Mouse (Mus musculus) layer of hippocampus, adult 9-10 months (tissue): ENCODE results near the gene Ier3.

Source experiments
- DNase-seq: peaks from one replicate; pipeline ENCODE4 v3.0.0; 2022; ENCODE audit warnings: low spot score

Ier3 gene

DNA sequence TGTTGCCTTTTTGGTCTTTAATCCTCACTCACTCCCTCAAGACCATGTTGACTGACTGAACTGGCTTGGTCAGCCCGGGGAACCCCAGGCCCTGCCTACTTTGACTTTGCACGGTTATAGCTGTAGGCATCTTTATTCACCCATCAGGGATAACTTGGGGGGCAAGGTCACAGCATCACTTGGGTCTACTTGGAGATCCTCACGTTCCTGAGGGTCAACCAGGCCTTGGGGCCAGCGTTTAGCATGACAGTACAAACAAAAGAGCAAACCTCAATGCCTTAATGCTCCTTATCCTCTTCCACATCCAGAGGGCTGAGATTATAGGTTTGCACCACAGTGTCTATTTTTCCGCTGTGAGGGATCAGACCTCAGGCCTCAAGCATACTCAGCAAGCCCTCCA, 9.2 kb upstream of the Ier3 start:
- DNase-seq: no peak

DNA sequence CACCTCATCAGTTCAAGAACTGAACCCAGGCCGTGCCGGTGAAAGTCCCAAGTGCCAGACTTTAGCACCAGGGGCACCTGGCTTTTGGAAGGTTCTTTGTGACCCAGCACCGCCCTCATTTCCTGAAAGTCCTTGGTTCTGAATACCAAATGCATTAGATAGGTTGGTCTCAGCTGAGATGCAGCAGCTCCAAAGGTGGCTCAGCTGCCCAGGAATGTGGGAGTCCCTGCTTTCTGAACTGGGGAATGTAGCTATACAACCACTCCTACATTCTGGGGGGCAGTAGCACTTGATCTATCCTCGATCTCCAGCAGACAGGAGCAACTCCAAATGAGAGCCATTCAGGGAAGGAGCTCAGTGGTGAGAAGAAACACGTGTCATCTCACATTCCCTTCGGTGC, 8.7 kb upstream of the Ier3 start:
- no peak for DNase-seq

DNA sequence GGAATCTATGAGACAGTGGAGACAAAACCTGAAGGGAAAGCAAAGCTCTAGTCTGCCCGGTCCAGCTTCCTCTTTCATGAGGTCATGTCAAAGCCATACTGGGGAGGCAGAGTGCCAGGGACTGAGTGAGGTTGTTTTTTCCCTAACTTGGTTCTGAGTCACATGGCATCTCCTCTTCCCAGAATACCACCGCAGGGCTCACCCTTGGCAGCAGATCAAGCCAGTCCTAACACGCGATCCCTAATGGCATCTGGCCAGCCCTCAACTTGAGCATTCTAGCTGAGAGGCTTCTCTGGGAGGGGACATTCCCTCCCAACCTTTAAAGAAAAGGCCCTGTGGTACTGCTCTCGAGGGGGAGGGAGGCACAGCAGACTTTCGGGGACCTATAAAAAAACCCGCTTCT, 8.2 kb upstream of the Ier3 start:
- DNase-seq: no peak

DNA sequence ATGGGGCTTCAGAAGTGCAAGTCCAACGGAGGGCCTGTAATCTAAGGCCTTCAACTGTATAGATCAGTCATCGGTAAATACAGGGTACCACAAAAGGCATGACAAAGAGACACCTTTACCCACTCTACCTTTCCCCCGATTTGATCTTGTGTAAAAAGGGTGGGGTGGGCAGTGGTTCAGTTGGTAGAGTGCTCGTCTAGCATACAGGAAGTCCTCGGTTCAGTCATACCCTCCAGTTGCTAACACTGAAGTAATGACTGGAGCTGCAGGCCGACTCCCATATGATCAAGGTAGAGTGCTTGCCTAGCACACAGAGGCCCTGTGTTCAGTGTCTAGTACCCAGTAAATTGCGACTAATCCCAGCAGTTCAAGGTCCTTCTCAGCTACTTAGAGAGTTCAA, 7.8 kb upstream of the Ier3 start:
- DNase-seq: no peak

DNA sequence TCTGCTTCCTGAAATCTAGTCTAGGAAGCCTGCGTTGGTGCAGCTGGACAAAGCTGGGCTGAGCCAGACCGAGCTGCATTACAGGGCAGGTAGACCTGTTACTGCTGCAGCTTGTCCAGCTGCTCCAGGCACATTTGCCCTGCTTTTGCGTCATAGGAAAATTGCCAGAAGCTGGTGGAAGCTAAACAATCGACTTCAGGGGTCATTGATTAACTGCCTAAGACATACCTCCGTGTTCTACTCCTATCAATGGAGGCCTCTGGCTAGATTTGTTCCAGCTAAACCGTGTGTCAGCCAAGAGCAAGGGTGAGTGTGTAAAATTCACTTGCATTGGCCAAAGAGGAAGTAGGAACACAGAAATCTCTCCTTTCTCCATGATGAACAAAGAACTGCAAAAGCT, 6.8 kb upstream of the Ier3 start:
- DNase-seq: no peak

DNA sequence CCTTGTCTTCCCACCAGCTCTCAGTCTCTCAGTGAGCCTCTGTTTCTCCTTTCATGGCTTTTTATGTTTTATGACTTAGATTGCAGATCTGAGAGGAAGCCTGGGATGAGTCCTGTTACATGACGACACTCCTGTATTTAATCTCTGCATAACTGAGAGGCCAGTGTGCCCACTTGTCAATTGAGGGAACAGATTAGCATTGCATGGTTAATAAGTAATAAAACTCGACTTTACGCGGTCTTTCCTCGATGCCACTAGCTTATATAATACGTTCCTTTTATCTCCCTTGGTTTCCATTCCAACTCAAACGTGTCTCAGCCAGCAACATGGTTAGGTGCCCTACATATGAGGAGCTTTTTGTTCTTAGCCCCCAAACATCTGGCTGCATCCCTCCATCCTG, 5.6 kb upstream of the Ier3 start:
- no peak for DNase-seq

DNA sequence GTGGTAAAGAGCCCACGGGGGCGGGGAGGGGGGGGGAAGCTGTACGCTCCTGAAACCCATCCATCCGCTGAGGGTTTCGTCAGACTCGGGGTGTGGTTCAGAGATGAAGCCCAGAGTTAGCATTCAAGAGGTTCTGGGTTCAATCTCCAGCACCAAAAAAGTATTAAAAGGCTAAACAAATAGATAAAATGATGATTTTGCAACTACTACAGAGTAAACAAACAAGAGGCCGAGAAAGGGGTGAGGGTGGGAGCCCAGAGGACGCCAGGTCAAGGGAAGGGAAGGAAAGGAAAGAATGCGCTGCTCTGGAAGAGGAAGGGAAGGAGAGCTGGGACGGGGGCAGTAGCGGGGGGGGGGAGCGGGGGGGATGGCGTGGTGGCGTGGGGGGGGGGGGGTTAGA, 4.8 kb upstream of the Ier3 start:
- no peak for DNase-seq

DNA sequence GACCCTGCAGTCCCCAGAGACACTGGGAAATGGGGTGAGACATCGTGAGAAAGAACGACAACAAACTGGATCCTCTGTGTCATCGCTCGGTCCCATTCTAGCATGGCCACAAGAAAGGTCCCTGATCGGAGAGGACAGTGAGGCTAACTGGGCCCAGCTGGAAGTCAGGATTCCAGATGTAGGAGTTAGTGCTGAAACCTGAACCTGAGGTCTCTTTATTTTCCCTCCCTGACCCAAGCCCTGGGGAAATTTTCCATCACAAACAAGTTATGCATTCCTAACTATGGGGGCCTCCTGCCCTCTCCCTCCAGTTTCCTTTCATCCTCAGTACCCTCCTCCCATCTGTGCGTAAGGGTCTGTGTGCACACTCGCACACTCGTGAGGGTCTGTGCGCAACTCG, 4.3 kb upstream of the Ier3 start:
- DNase-seq: no peak

DNA sequence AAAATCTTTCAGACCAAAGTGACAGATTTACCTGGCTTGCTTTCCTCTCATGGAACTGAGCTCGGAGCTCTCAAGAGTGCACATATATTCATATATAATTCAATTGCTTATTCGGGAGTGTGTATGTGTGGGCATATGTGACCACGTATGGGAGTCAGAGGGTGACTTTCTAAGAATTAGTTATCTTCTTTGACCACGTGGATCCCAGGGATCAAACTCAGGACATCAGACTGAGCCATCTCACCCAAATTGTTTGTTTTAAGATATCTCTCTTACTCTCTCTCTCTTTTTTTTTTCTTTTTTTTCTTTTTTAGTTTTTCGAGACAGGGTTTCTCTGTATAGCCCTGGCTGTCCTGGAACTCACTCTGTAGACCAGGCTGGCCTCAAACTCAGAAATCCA, 1.4 kb upstream of the Ier3 start:
- DNase-seq: no peak

DNA sequence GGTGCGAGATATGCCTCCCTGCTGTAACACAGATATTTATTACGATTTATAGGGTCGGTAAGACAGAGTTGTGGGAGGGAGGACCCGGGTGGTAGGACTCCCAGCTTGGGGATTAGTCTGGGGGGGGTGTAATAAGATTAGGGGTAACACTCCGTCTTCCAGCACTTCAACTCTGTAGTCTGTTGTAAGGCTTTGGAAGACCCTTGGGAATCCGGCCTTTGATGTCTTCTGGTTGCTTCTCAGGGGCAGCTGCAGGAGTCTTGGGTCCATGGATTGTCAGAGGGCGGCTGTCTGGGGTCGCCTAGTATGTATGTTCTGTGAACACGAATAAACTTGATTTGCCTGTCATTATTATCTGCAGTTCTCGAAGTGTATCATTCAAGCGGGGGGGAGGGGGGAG, 1.1 kb downstream of the Ier3 start:
- DNase-seq: no peak

DNA sequence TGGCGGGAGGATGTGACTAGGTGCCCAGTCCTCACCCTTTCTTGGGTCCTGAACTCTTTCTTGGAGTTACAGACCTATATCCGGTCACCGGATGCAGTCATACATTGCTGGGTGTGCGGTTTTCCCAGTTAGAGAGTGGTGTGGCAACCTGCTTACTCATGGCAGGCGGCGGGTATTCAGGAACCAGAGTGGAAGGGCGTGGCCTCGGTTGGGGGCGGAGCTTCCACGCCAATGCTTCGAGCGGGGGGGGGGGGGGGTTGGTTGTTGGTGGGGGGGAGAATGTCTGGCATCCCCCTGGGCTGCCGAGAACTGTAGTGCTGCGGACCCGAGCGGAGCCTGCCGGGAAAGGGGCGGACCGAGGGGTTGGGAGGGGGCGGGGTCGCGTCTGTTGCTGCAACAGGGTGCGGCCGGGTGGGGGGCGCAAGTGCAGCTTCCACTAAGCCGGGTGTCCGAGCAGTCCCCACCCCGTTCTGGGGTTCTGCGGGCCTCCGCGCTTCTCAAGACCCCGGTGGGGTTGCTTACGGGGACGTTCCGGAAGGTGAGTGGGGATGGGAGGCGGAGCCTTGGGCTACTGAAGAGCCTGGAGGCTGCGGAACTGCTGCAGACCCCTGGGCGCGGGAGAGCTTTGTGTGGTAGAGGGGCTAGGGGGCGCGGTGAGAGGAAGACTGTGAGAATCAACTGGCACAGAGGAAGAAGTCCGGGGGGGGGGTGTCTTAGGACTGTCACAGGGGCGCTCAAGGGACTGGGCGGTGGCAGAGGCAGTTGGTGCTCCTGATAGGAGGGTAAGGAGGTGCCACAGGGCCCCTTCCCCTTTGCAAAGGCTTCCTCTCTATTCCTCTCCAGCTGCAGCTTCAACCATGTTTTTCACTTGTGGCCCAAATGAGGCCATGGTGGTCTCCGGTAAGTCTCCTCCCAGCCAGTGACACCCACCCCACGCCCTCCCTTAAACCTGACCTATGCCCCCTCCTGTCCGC, 1.8 kb downstream of the Ier3 start, which contains the start of gene Flot1:
TSS of gene Flot1 (plus strand) at position 267 of the 974 bp plus-strand sequence.
- DNase-seq: no peak

DNA sequence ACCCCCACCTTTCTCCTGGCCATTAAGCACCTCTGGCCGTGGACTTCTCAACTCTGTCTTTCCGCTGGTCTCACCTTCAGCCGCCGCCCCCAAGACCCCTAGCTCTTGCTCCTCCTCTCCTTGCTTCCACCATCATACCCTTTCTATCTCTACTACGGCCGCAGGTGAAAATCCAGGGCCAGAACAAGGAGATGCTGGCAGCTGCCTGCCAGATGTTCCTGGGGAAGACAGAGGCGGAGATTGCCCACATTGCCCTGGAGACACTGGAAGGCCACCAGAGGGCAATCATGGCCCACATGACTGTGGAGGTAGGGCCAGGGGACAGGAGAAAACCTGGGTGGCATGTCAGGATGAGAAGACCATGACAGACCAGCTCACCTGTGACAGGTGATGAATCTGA, 2.9 kb downstream of the Ier3 start:
- DNase-seq: no peak

DNA sequence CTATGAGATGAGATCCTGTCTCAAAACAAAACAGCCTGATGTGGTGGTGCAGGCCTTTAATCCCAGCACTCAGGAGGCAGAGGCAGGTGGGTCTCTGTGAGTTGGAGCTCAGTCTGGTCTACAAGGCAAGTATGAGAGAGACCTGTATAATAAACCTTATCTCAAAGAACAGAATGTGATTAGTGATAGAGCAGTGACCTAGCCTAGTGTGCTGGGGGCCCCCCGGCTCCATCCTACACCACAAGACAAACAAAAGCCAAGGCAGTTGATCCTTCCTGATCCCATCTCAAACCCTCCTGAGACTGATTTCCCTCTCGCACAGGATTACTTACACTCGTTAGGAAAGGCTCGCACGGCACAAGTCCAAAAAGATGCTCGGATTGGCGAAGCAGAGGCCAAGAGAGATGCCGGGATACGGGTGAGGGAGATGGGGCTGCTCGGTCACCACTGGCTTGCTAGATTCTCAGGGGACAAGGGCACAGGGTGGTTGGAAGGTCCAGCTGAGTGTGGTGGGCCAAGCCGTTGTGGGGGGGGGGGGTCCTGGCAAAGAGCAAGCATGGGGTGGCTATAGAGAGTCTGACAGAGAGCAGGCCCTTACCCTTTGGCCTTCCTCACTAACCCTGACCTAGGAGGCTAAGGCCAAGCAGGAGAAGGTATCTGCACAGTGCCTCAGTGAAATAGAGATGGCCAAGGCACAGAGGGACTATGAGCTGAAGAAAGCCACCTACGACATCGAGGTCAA, 3.8 kb downstream of the Ier3 start:
- DNase-seq: no peak

DNA sequence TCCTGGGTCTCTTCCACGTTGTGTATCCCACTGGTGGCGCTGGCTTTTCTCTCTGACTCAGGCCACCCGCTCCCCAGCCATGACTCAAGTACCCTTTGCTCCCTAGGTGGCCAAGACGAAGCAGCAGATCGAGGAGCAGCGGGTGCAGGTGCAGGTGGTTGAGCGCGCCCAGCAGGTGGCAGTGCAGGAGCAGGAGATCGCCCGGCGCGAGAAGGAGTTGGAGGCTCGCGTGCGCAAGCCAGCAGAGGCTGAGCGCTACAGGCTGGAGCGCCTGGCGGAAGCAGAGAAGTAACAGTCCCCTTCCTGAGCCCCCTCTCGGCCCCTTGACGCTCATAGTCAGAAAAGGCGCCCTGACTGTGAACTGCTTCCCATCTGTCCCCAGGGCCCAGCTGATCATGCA, 8.3 kb downstream of the Ier3 start:
- no peak for DNase-seq

DNA sequence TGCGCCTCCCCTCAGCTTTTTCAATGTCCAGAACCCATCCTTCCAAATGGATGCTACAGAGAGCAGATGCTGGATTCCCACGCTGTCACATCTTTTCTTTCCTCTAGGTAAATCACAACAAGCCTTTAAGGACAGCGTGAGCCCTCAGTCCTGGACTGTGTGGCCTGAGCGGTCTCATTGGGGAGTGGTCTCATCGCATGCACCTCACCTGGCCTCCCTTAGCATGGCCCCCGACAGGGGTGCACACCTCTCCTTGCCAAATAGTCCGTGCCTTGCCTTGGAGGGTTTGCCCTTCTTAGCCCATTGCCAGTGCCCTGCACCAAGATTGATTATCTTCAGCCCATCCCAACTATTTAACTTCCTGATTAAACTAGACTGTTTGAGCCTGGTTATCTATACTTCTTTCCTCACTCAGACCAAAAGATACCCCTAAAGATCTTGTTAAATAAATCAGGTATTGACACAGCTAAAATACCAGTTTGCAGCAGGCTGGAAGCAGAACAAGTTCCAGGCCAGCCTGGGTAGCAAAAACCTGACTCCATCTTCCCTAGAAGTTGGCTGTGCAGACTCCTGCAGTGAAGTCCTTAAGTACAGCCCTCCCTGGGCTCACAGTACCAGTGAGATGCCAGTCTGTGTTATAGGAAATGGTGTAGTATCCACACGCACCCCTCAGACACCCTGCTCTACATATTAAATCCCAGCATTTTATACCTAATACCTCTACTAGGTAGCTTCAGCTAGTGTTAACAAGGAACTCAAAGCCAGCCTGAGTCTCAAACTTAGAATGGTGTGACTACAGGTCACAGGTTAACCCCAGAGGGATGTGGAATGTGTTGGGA, 11.1 kb downstream of the Ier3 start:
- DNase-seq: no peak

DNA sequence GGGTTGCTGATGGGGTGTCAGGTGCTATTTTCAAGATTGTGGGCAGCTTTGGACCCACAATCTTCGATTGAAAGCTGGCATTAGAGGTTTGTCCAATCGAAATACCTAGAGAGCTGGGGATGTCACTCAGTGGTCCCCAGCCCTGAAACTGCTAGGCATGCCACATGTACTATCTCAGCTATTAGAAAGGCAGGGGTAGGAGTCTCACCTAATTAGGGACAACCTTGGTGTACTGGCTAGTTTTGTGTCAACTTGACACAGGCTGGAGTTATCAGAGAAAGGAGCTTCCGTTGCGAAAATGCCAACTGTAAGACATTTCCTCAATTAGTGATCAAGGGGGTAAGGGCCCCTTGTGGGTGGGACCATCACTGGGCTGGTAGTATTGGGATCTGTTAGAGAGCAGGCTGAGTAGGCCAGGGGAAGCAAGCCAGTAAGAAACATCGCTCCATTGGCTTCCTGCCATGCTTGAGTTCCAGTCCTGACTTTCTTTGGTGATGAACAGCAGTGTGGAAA, 11.8 kb downstream of the Ier3 start:
- no peak for DNase-seq

DNA sequence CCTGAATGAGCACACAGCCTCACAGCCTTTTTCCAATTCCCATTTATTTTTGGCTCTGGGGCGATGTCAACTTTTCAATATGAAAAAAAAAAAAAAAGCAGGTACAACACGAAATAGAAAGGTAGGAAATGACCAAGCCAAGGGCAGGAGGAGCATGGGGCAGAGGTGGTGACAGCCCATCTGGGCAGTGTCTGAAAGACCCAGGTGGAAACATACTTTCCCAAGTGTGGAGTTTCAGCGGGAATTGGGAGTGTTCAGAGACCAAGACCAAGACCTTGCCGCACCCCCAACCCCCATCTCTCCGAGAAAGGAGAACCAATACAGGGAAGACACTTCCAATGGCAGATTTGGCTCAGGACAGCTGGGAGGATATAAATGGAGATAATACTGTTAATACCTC, 12.4 kb downstream of the Ier3 start:
- DNase-seq: no peak

DNA sequence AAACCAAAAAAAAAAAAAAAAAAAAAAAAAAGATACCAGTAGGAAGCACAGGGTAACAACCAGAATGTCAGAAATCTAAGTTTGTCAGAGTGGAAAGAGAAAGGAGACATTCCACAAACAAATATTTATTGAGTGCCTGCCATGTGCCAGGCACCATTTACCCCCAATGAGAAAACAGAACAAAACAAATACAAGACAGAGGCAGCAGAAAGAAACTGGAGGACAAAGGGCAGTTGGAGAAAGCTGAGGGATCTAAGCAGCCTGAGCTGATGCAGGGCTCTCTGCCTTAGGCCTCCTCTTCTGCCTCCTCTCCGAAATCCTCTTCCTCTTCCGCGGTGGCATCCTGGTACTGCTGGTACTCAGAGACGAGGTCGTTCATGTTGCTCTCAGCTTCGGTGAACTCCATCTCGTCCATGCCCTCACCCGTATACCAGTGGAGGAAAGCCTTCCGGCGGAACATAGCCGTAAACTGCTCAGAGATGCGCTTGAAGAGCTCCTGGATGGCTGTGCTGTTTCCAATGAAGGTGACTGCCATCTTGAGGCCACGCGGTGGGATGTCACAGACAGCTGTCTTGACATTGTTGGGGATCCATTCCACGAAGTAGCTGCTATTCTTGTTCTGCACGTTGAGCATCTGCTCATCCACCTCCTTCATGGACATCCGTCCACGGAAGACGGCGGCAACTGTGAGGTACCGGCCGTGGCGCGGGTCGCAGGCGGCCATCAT, 13.4 kb downstream of the Ier3 start:
- no peak for DNase-seq

DNA sequence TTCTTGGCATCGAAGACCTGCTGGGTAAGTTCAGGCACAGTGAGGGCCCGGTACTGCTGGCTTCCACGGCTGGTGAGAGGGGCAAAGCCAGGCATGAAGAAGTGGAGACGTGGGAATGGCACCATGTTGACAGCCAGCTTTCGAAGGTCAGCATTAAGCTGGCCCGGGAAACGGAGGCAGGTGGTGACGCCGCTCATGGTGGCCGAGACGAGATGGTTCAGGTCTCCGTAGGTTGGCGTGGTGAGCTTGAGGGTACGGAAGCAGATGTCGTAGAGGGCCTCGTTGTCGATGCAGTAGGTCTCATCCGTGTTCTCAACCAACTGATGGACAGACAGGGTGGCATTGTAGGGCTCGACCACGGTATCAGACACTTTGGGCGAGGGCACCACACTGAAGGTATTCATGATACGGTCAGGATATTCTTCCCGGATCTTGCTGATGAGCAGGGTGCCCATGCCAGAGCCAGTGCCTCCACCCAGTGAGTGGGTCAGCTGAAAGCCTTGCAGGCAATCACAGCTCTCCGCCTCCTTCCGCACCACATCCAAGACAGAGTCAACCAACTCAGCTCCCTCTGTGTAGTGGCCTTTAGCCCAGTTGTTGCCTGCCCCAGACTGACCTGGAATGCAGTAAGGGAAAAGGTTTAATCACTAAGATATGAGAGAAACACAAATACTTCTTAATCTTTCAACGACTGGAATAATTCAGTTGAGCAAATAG, 14.1 kb downstream of the Ier3 start:
- DNase-seq: no peak

DNA sequence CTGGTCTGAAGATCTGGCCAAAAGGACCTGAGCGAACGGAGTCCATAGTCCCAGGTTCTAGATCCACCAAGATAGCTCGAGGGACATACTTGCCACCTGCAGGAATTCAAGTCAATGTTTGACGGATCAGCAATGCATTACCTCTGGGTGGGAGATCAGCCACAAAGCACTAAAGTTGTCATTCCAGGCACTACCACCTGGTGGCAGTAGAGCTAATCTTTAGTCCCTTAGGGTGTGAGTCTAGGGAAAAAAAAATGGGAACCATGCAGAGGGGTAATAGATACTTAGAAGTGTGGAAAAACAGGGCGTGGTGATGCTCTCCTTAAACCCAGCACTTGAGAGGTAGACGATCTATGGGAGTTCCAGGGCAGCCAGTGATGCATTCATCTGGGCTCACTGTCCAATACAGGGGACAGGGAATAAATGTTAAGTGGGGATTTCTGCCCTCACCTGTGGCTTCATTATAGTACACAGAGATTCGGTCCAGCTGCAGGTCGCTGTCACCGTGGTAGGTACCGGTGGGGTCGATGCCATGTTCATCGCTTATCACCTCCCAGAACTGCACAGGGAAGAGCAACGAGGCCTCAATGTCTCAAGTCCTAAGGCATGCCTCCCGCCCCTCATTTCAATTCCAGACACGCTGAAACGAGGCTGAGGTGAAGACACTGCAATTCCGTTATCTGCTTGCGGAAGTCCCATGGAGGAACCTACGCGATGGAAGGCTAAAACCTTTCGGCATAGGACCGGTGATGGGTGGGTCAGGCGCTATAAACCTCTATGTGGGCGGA, 14.9 kb downstream of the Ier3 start:
- DNase-seq: peak; percentile 95
